Mouse (Mus musculus) right cerebral cortex, postnatal 25 days (tissue): ENCODE measurements at regions not wholly inside any gene's neighbourhood (a gene's known extent, or its start where the extent isn't known, plus 50 kb on each side); places are given as distances from the start of the nearest gene placed in this dataset.
"Not testable (repeated sequence)": the region's sequence is repeated elsewhere in the genome, so short reads cannot be mapped to it uniquely, and the experiment has no call there.

Source experiments
- DNase-seq: peaks from one replicate; pipeline ENCODE4 v3.0.0; 2022

DNA sequence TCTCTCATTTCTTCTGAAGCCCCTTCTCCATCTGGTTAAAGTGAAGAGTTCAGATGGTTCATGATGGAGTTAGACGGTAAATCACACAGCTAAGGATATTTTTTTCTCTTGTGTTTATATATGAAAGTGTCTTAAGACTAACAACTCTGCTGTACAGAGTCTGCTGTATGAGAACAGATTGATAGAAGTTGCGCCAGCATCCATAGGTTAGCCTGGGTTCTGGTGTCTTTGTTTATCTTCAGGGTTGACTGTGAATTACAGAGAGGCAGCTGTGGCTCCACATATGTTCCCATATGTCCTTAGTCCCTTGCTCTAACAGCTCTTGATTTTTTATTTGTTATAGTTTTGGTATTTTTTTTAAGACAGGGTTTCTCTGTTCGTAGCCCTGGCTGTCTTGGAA is 334.9 kb upstream of the Api5 start:
- no peak for DNase-seq

DNA sequence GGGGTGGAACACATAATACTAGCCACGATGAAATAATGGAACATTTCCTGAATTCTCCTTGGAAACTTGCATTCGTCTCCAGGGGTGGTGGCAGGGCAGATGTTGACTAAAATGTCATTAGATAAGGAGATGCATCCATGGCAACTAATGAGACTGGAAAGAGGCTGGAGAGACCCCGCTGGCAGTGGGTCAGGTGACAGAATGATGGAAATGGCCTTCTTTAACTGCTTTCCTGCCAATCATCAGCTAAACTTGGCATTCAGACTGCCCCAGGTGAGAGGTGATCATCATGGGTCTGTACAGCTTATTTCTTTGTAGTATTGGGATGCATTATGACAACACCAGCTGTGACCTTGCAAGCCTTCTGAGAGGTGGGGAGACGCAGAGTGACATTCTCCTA is 334.3 kb upstream of the Api5 start:
- DNase-seq, result no peak

GRCm38 (mm10) chr2:94766524-94766923 is 328.6 kb upstream of the Api5 start:
- no peak for DNase-seq

DNA sequence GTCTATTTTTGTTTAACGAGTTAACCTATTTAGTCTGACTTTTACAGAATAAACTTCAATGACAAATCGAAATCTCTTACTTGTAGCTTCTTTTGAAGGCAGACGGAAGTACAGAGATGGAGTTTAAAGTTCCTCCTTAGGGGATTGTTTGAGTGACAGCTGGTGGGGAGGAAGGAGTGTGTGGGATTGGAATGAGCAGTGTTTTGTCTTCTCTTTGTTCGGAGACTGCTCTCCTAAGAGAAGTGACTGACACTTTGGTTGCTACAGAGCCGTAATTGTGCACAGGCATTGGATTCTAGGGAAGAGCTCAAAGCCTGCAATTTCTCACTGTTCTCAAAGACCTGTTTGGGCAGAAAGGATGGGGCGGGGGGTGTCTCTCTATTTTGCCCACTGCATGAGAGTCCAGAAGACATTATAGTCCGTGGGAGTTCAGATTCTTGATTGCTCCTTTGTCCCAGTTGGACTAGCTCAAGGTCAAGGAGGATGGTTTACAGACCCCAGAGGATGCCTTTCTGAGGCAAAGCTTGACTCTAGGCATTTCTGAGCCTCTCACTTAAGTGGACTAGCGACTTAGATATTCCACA is 327.0 kb upstream of the Api5 start:
- DNase-seq, result no peak

- DNase-seq, result no peak
Observed at GRCm38 (mm10) chr2:94764451-94764850, 326.5 kb upstream of the Api5 start.

GRCm38 (mm10) chr2:94748161-94748711 is 310.3 kb upstream of the Api5 start:
- DNase-seq, result peak; percentile 6

DNA sequence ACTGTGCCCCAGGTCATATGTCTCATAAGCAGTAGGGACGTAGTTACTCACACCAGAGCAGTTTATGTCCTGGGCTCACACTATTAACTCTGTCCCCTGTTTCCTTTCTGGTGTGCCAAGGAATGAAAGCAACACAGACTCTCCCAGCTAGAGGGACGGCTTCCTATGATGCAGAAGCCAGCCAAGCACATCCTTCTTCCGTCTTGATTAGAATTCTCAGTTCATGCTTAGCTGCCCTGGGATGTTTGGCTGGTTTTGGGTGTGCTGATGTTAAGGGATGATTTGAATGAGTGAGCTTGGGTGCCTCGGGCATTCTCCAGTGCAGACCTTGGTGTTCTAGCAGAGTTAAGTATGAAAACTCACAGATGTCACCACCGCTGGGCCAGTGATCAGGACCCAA is 291.9 kb upstream of the Api5 start:
- no peak for DNase-seq

- no peak for DNase-seq
Observed at GRCm38 (mm10) chr2:94699383-94699782, 261.4 kb upstream of the Api5 start.

GRCm38 (mm10) chr2:94695212-94695611 is 257.3 kb upstream of the Api5 start:
- no peak for DNase-seq

DNA sequence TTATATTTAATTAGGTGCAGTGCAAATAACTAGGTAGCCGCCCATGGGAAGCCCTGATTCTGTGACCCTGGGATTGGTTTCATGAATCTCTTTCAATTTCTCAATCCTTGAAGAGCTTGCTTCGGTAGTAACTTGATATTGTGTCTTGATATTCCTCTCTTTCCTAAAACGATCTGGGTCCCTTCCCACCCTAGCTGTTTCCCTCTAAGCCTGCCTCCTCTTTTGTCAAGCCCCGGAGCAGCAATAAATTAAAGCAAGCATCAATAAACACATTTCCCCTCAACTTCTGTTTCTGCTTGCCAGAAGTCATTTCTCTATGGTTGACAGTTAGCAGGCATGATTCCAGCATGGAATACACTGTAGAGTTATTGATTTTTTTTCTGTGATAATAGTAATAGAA is 252.6 kb upstream of the Api5 start:
- no peak for DNase-seq

- not testable (repeated sequence) for DNase-seq
Observed at GRCm38 (mm10) chr2:94685619-94686018, 247.7 kb upstream of the Api5 start.

GRCm38 (mm10) chr2:94680096-94680765 is 242.3 kb upstream of the Api5 start:
- no peak for DNase-seq

- no peak for DNase-seq
Observed at GRCm38 (mm10) chr2:94665850-94666249, 227.9 kb upstream of the Api5 start.

- no peak for DNase-seq
Observed at GRCm38 (mm10) chr2:94658426-94658825, 220.5 kb upstream of the Api5 start.
